Mouse (Mus musculus): ENCODE measurements around the gene Tmem9.

DNA sequence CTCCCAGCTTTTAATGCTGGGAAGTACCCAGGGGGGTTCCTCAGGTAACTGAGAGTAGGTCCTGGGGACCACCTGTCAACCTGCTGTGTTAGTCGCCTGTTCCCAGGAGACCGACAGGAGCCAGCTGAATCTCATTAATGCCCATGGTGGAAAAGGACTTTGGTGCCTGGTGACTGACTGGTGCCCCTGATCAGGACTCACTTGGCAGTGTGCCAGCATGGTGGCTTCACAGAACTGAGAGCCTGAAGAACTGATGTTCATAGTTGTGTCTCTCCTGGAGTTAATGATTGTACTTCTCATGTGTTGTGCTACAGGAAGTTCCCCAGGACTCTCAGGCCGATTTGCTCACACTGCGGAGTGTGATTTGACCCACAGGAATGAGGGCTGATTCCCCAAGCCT, 14.5 kb upstream of the Tmem9 start:
- TF ChIP-seq CTCF (IDR thresholded peaks at IDR 0.05; ENCODE audit: extremely low read depth, insufficient read depth, insufficient read length, insufficient replicate concordance) (no peak), POLR2A (IDR thresholded peaks at IDR 0.05; ENCODE audit: low read depth, low read length) (no peak)
